Mouse (Mus musculus) G1E (cell line): ENCODE results near the gene Gmppa.

ENCODE experiments used
- CTCF ChIP-seq: IDR thresholded peaks from 2 replicates; pipeline ENCODE4 v1.5.1; 2012; ENCODE audit warnings: low read depth, low read length, inconsistent platforms, mixed read lengths
- GATA1 ChIP-seq: IDR thresholded peaks from 2 replicates; pipeline ENCODE4 v1.6.1; 2012; ENCODE audit warnings: borderline replicate concordance, low read length, inconsistent platforms, mixed read lengths
- GATA2 ChIP-seq: IDR thresholded peaks from 2 replicates; pipeline ENCODE4 v1.6.1; 2012; ENCODE audit warnings: low read depth, low read length, inconsistent platforms, borderline replicate concordance
- POLR2AphosphoS5 ChIP-seq: IDR thresholded peaks from 2 replicates; pipeline ENCODE4 v1.6.1; 2012; ENCODE audit warnings: low read depth, low read length, inconsistent platforms; ENCODE audit not compliant: insufficient replicate concordance

DNA sequence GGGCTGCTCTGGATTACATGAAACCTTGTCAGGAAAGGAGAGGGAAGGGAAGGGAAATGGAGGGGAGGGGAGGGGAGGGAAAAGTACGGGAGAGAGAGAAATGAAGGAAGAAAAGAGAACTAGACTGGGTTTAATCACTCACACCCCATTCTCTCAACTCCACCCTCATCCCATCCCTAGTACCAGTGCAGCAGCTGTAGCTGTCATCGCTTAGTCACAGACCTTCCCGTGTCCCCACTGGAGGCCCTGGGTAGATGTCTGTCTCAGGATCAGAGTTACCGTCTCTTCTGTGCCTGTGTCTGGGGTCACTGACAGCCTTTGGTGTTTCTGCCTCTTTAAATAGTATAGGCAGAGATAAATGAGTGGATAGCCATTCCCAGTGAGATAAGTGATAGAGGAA lies 27.5 kb upstream of the Gmppa start:
- TF ChIP-seq POLR2AphosphoS5 (no peak), CTCF (no peak), GATA2 (no peak), GATA1 (no peak)
